Mouse (Mus musculus) forebrain, embryonic 16.5 days (tissue): ENCODE data around the gene Dcaf4. TPM values are rescaled to one million over a fixed set of nuclear protein-coding genes. Genes with fewer than 3 reads are reported as not detected.
A peak's percentile ranks its signal among the peaks of the same experiment; 100 is the strongest.

Experiments used
- ATAC-seq: fragments of 200-750 bp; cut with Nextera tagmentation; 2 replicates; pipeline ENCODE4 v1.8.0; 2017; ENCODE audit warnings: mild to moderate bottlenecking, moderate library complexity
- H3K27ac ChIP-seq: fragments of 300-500 bp; sonication (generic); 2 replicates; pipeline ENCODE4 v1.5.1; 2014; ENCODE audit warnings: low read length, control low read depth
- H3K27me3 ChIP-seq: fragments of 300-500 bp; sonication (generic); replicated peaks from 2 replicates; pipeline ENCODE4 v1.6.1; 2014; ENCODE audit warnings: low read length; ENCODE audit not compliant: control insufficient read depth, insufficient read depth
- H3K36me3 ChIP-seq: fragments of 300-500 bp; sonication (generic); 2 replicates; pipeline ENCODE4 v1.6.1; 2014; ENCODE audit not compliant: control insufficient read depth, insufficient read depth
- H3K4me1 ChIP-seq: fragments of 300-500 bp; sonication (generic); replicated peaks from 2 replicates; pipeline ENCODE4 v1.6.1; 2014; ENCODE audit warnings: low read length; ENCODE audit not compliant: control insufficient read depth, insufficient read depth
- H3K4me2 ChIP-seq: fragments of 300-500 bp; sonication (generic); 2 replicates; pipeline ENCODE4 v1.6.1; 2014; ENCODE audit warnings: mild to moderate bottlenecking, low read length, control low read depth
- H3K4me3 ChIP-seq: fragments of 300-500 bp; sonication (generic); replicated peaks from 2 replicates; pipeline ENCODE4 v1.5.1; 2014; ENCODE audit warnings: mild to moderate bottlenecking, low read length, control low read depth
- H3K9ac ChIP-seq: fragments of 300-500 bp; sonication (generic); replicated peaks from 2 replicates; pipeline ENCODE4 v1.6.1; 2014; ENCODE audit warnings: low read depth, low read length, control low read depth
- H3K9me3 ChIP-seq: fragments of 300-500 bp; sonication (generic); 2 replicates; pipeline ENCODE4 v1.6.1; 2016; ENCODE audit warnings: low read length; ENCODE audit not compliant: control insufficient read depth
- WGBS: fragments of 180-500 bp; shearing (Covaris S2); extraction: QIAGEN DNeasy Blood & Tissue Kit; methylation state at CpG from one replicate; pipeline ENCODE4 v1.1.7; 2014; 5-methylcytosine and 5-hydroxymethylcytosine counted together
- polyA plus RNA-seq: library from polyadenylated mRNA; unstranded; fragments of >200 nt; fragmentation: Nextera tagmentation; extraction: Ambion mirVana; gene quantifications from 2 replicates; pipeline ENCODE4 v1.2.1, GENCODE M21; 2015

Gene Dcaf4
- polyA plus RNA-seq, 1 experiment from 2014 or later: 51.1 TPM

DNA sequence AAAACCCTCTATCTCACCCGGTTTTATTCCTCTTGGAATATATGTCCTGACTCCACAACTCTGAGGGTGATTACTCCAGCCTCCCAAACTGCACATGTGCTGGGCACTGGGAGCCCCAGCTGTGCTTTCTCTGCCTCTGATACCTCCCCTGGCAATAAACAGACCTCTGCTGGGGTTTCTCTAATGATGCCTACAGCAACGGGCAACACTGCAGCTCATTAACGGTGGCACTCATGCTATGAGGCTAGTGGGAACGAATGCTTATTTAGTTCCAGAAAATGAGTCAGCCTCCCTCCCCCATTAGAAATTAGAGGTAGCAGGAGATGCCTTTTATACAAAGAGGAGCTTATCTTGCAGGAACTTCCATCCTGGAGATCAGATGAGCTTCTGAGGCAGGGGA is 7.5 kb upstream of the Dcaf4 start:
- no peaks in the 10 kb centered on the region for H3K36me3 ChIP-seq
- no peak overlapping the region for H3K9ac ChIP-seq
- H3K27ac ChIP-seq: peak overlapping the region; percentile 53; the same call in 1 of the 2 replicates
- peak overlapping the region; percentile 3; the same call in 1 of the 2 replicates for H3K4me2 ChIP-seq
- H3K4me3 ChIP-seq: no peak overlapping the region
- ATAC-seq: peak; percentile 72
- no peaks in the 10 kb centered on the region for H3K9me3 ChIP-seq
- 15% methylated on average over 4 of the region's 4 CpGs for WGBS
- peaks cover 18% of the 10 kb centered on the region for H3K4me1 ChIP-seq
- H3K27me3 ChIP-seq: no peaks in the 10 kb centered on the region

DNA sequence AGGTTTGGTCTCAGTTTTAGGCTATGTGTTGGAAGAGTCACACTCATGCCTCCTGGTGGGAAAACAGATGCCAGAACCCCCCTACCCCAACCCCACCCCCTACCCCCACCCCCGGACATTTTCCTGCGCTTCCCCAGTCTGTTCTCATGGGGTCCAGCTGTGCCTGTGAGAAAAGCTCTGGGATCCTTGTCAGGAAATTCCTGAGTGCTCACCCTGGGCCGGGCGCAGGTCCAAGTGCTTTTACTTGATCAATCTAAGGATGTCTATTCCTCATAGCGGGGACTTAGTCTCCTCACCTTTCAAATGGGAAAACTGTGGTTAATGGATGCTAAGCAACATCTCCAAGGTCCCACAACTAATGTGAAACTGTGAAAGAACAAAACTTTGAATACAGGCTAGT is 7.1 kb upstream of the Dcaf4 start:
- no peak overlapping the region for H3K9ac ChIP-seq
- WGBS: 16% methylated on average over 5 of the region's 5 CpGs
- H3K27me3 ChIP-seq: no peaks in the 10 kb centered on the region
- H3K4me2 ChIP-seq: no peak overlapping the region
- peaks cover 18% of the 10 kb centered on the region for H3K4me1 ChIP-seq
- no peaks in the 10 kb centered on the region for H3K9me3 ChIP-seq
- peak overlapping the region; percentile 53; the same call in 1 of the 2 replicates for H3K27ac ChIP-seq
- H3K36me3 ChIP-seq: no peaks in the 10 kb centered on the region
- ATAC-seq: peak; percentile 78
- no peak overlapping the region for H3K4me3 ChIP-seq

DNA sequence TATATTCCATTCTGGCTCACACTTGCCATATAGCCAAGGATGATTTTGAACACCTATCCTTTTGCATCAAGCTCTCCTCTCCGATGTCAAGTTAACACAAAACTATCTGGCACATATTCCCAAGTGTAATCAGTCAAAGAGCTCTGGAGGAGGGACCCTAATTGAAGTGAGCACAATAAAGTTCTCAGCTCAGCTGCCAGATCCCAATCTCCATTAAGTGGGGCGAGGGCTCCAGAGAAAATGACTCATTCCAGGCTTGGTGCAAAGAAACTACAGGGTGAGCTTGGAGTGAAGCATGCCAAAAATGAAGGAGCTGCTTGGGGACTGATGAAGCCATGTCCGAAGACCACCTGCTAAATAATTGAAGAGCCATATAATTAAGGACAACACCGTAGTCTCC is 6.0 kb upstream of the Dcaf4 start:
- 10% methylated on average over 4 of the region's 4 CpGs for WGBS

DNA sequence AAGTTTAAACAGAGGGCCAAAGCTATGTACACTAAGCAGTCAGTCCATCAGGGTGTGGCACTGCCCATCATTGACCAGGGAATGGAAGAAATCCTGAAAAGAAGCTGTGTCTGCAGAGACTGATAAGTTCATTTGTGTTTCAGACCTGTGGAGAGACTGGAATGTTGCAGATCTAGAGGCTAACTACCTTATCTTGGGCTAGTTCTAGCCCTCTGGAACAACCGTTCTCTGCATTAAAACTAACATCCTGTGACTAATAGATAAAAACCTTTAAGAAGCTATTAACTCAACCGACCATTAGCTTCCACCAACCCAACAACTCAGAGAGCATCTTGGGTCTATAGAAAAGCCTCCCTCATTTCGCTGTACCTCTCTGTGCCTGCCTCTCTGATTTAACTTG is 2.7 kb upstream of the Dcaf4 start:
- Histone ChIP-seq H3K9me3 (no peaks in the 10 kb centered on the region), H3K4me1 (peaks cover 33% of the 10 kb centered on the region), H3K4me2 (no peak overlapping the region), H3K4me3 (no peak overlapping the region), H3K9ac (no peak overlapping the region), H3K36me3 (no peaks in the 10 kb centered on the region), H3K27ac (no peak overlapping the region), H3K27me3 (no peaks in the 10 kb centered on the region)
- ATAC-seq: no peak
- 90% methylated on average over 3 of the region's 3 CpGs for WGBS

More for the DNA sequence above, 6.0 kb upstream of the Dcaf4 start:
- Histone ChIP-seq H3K9ac (no peak overlapping the region), H3K4me2 (no peak overlapping the region), H3K9me3 (no peaks in the 10 kb centered on the region), H3K27me3 (no peaks in the 10 kb centered on the region), H3K4me1 (peaks cover 18% of the 10 kb centered on the region), H3K27ac (no peak overlapping the region; the same call in 1 of the 2 replicates), H3K4me3 (no peak overlapping the region), H3K36me3 (no peaks in the 10 kb centered on the region)
- ATAC-seq: peak; percentile 59; the same call in 1 of the 2 replicates

DNA sequence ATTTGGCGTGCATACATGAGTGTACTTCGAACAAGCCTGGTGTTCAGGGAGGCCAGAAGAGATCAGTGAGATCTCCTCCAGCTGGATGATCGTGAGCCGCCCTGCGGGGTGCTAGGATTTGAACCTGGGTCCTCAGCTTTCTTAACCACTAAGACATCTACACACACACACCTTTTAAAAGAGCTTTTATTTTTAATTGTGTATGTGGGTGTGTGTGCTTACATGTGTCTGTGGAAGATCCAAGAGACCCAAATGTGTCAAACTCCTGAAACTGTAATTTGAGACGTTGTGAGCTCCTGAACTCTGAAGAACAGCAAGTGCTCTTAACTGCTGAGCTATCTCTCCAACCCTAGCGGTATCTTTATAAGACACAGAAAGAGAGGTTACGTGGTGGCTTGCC is 817 bp downstream of the Dcaf4 start:
- 46% methylated on average over 8 of the region's 8 CpGs for WGBS
- ATAC-seq: no peak

DNA sequence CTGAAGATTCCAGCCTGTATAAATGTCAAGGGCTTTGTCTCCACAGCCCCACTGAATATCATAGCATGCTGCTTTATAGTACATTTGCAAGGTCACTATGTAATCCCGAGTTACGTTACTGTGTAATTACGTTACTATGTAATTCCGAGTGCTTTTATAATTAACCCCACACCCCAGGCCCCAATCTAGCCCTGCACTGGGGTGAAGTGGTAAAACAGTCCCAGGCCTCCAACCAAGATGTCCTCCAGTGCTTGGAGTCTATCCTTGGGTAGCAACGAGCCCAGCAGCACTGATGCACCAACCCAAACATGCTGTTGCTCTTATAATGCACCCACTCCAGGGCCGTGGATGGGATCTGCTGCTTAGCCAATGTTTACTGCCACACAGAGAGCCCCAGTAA is 2.8 kb downstream of the Dcaf4 start:
- Histone ChIP-seq H3K4me3 (no peak overlapping the region), H3K4me2 (no peak overlapping the region), H3K27ac (no peak overlapping the region), H3K27me3 (no peaks in the 10 kb centered on the region), H3K9ac (no peak overlapping the region), H3K4me1 (peaks cover 25% of the 10 kb centered on the region), H3K36me3 (no peaks in the 10 kb centered on the region), H3K9me3 (no peaks in the 10 kb centered on the region)
- no peak for ATAC-seq
- WGBS: 86% methylated on average over 6 of the region's 6 CpGs

More for the DNA sequence above, 817 bp downstream of the Dcaf4 start:
- Histone ChIP-seq H3K9me3 (no peaks in the 10 kb centered on the region), H3K27me3 (no peaks in the 10 kb centered on the region), H3K4me2 (peak overlapping the region; percentile 82), H3K9ac (peak overlapping the region; percentile 86), H3K36me3 (no peaks in the 10 kb centered on the region), H3K27ac (no peak overlapping the region), H3K4me1 (peaks cover 25% of the 10 kb centered on the region), H3K4me3 (peak overlapping the region; percentile 90)

DNA sequence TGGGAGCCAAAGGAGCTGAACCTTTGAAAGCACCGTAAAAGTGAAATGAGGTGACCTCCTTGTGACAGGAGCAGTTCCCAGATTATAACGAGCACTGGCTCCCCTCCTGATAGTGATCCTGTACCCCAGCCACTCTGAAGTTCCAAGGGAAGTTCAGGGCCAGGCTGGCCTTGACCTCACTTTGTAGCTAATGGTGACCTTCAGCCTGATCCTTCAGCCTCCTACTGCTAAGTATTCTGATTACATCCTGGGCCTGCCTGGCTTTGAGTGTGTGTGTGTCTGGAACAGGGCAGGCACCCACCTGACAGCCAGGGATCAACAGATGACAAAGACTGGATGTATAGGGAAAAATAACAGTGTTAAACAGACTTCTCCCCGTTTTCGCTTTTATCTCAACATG is 3.6 kb downstream of the Dcaf4 start:
- no peak overlapping the region for H3K27ac ChIP-seq
- WGBS: 72% methylated on average over 4 of the region's 4 CpGs
- H3K9me3 ChIP-seq: no peaks in the 10 kb centered on the region
- no peak overlapping the region for H3K4me3 ChIP-seq
- H3K4me1 ChIP-seq: peaks cover 25% of the 10 kb centered on the region
- no peak overlapping the region for H3K9ac ChIP-seq
- ATAC-seq: no peak
- no peak overlapping the region for H3K4me2 ChIP-seq
- no peaks in the 10 kb centered on the region for H3K27me3 ChIP-seq
- no peaks in the 10 kb centered on the region for H3K36me3 ChIP-seq

DNA sequence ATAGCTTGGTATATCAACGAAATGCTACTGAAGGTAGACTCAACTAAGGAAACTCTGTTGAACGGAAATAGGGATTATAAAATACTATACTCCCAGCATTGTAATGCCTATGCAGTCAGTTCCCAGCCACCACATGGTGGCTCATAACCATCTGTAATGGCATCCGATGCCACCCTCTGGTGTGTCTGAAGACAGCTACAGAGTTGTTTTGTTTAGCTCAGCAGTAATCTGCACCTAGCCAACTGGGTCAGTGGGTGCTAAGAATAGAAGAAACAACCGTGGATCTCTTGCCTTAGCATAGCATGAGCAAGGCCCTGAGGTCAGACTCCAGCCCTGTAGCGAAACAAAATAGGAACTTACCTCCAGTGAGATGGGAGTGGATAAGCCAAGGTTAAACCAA is 4.1 kb downstream of the Dcaf4 start:
- no peak for ATAC-seq
- peaks cover 25% of the 10 kb centered on the region for H3K4me1 ChIP-seq
- H3K4me2 ChIP-seq: no peak overlapping the region
- no peaks in the 10 kb centered on the region for H3K9me3 ChIP-seq
- H3K36me3 ChIP-seq: no peaks in the 10 kb centered on the region; the same call in 1 of the 2 replicates
- no peaks in the 10 kb centered on the region for H3K27me3 ChIP-seq
- WGBS: 78% methylated on average over 5 of the region's 5 CpGs
- H3K9ac ChIP-seq: no peak overlapping the region
- no peak overlapping the region for H3K27ac ChIP-seq
- no peak overlapping the region for H3K4me3 ChIP-seq

DNA sequence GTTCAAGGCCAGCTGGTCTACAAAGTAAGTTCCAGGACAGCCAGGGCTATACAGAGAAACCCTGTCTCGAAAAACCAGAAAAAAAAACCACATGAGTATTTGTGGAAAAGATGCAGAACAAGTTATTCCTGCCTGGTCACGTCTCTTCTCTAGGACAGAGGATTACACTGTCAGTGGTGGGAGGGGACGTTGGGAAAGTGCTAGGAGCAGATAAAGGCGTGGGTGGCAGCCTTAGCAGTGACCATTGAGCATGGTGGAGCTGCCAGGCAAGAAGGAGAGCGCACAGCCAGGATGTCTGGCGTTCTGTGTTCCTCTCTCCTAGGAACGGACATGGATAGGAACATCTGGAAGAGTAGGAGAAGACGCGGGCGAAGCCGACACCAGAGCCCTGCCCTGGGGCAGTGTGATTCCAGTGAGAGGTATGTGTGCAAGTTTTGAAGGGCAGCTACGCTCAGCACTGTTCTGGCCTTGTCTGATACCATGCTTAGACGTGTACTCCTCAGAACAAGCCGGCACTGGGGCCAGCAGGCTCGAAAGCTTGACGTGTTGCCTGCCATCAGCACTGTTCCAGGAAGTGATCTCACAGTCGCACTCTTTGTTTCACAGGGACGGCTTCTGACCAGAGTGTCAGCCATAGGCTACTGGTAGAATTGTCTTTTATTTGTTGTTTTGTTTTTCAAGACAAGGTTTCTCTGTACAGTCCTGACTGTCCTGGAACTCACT is 5.7 kb downstream of the Dcaf4 start:
- Histone ChIP-seq H3K27ac (no peak overlapping the region), H3K4me3 (no peak overlapping the region), H3K4me2 (no peak overlapping the region), H3K9ac (no peak overlapping the region), H3K9me3 (no peaks in the 10 kb centered on the region), H3K4me1 (peaks cover 18% of the 10 kb centered on the region), H3K36me3 (no peaks in the 10 kb centered on the region; the same call in 1 of the 2 replicates), H3K27me3 (no peaks in the 10 kb centered on the region)
- 83% methylated on average over 18 of the region's 18 CpGs for WGBS
- no peak for ATAC-seq
